Mouse (Mus musculus): Measurements from ENCODE around the gene Psen2.

DNA sequence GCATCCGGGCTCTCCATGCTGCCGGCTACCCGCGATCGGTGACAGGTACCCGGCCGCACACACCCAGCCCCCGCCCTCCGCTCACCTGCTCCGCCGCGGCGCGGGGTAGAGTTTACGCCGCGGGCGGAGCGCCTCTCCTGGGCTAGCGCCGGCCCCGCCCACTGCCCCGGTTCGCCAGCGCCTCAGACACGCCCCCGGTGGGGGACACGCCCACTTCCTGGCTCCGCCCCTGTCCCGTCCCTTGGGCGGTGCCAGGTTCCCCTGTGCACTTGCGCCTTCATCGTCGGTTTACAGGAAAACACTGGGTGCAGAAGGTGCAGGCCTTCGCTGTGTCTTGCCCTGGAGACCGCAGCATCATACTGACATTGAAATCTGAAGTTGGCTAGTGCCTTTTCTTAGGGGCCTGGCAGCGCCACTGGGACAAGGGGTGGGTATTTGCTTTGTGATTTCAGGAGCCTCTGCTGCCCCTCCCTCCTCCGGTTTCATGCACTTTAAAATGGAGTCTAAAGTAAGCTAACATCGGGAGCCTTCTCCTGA is 7.0 kb downstream of the Psen2 start:
- TF ChIP-seq TAL1 (conservative IDR thresholded peaks at IDR 0.05; ENCODE audit: low read depth, low read length) = no peak
- TF ChIP-seq CTCF (IDR thresholded peaks at IDR 0.05; ENCODE audit: low read depth, low read length) = no peak
- TF ChIP-seq GATA2 (IDR thresholded peaks at IDR 0.05; ENCODE audit: borderline replicate concordance, low read depth, low read length) = no peak
- no peak for TF ChIP-seq POLR2AphosphoS5 (IDR thresholded peaks at IDR 0.05; ENCODE audit: insufficient replicate concordance, low read depth, low read length)
- TF ChIP-seq GATA1 (IDR thresholded peaks at IDR 0.05; ENCODE audit: borderline replicate concordance, low read length) = no peak

All from G1E (cell line).